Mouse (Mus musculus): ENCODE results near the gene Tbc1d22b.

DNA sequence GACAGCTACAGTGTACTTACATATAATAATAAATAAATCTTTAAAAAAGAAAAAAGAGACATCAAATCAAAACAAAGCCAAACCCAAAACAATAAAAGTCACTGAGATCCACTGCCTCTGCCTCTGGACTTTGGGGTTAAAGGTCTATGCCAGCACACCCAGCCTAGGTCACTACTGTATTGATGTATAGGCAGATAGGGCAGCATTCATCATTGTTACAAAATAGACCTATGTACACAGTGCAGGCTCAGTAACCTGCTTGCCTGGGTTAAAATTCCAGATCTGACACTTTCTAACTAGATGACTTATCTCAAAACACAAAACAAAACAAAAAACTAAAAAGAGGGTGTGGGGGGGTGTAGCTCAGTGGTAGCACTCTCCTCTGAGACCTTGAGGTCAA lies 4.6 kb downstream of the Tbc1d22b start:
- TF ChIP-seq CTCF (conservative IDR thresholded peaks at IDR 0.05; ENCODE audit: low read length): no peak
- no peak for TF ChIP-seq NANOG (IDR thresholded peaks at IDR 0.05; ENCODE audit: borderline replicate concordance, low read length)

Measured in E14TG2a.4 (cell line).